Mouse (Mus musculus): ENCODE data around the gene Tomm5.

DNA sequence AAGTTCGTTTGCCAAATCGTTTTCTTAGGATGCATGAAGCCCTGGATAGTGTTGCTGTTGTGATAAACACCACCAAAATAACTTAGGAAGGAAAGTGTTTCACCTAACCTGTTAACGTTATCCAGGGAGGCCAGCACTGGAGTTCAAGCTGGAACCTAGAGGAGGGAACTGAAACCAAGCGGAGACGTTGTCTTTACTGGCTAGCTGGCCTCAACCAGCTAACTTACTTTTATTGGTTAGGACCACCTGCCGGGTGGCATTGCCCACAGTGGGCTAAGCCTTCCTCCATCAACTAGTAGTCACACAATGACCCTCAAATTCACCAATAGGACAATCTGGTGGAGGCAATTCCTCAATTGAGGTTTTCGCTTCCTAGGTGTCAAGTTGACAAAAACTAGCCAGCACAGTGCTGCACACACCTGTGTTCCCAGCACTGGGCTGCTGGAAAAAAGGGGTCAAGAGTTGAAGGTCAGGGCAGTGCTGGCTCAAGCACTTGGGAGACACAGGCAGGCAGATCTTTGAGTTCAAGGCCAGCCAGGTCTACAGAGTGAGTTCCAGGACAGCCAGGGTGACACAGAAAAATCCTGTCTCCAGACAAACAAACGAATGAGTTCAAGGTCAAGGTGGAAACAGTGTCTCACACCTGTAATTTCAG, 669 bp upstream of the Tomm5 start:
- no peak for TF ChIP-seq MAX (IDR thresholded peaks at IDR 0.05)
- TF ChIP-seq CTCF (IDR thresholded peaks at IDR 0.05; ENCODE audit: control insufficient read depth, insufficient read depth, insufficient read length), result no peak
- TF ChIP-seq USF1 (IDR thresholded peaks at IDR 0.05; ENCODE audit: low read depth), result no peak
- no peak for TF ChIP-seq MYOD1 (IDR thresholded peaks at IDR 0.05; ENCODE audit: control insufficient read depth, insufficient read length, low read depth)

Measured in C2C12 (cell line).